Mouse (Mus musculus): Measurements from ENCODE around the gene Arhgef12.
"Not testable (repeated sequence)": the region's sequence is repeated elsewhere in the genome, so short reads cannot be mapped to it uniquely, and the experiment has no call there.

Arhgef12 gene

DNA sequence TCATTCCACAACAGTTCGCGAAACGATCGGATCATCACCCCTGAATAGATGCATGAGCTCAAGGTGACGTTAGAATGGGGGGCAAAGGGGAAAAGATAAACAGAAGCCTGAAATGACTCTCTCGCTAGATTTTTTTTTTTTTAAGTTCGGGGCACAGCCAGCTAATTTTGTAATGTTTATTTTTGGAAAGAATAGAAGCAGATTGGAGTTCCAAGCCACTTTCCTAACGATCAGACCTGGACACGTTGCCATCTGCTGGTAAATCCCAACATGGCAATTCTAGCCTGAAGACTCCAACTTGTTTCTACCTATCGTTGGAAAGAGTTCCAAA lies at the start of gene Arhgef12:
TSS of gene Arhgef12 (minus strand) at position 53 of the 331 bp plus-strand sequence.
- peak; percentile 74 to 83 for DNase-seq

DNA sequence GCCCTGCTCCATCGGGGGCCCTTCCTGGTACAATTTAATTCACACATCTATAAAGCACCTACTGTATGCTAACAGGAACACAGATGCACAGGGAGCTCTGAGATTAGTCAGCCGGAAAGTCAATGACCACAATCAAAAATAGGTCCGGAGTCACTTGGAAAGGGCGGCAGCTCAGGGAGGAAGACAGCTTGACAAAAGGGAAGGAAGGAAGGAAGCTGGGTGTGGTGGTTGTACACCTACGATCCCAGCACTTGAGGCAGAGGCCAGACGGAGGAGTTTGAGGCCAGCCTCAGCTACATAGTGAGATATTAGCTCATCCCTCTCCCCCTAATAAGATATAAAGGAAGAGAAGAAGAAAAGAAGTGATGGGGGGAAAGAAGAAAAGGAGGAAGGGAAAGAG lies 48.9 kb upstream of the Arhgef12 start:
- DNase-seq: no peak

DNA sequence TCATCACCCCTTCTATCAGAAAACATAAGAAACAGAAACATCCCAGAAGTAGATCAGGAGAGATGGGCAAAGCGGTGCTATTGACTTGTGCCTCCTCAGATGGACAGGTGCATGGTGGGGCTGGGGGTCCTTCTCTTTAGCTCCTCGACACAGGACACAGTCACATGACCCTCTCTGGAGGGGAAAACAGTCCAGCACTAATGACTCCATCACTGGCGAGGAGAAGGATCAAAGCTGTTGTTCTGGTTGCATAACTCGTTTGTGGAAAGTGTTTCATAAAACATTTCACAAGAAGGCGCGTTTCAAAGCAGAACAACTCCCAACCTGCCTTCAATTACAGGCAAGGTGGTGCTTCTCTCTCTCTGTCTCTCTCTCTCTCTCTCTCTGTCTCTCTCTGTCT lies 44.7 kb upstream of the Arhgef12 start:
- peak in 1 of 2 experiments; percentile 28 for DNase-seq

DNA sequence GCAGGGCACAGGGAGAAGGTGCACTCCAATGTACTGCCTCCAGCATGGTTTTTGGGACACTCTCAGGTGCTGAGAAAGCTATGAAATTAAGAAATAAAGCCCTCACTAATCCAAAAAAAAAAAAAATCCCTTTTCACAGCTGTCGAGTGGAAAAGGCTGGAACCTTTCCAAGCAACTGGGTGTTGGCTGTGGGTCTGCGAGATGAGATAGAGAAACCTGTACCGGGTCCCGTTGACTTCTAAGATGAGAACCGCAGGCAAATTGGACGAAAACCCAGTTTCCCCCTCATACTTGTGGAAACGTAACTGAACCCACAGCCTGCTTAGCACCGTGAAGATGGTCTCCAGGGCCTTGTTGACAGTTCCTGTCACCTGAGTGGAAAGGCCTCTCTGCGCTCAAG lies 43.9 kb upstream of the Arhgef12 start:
- no peak for DNase-seq

DNA sequence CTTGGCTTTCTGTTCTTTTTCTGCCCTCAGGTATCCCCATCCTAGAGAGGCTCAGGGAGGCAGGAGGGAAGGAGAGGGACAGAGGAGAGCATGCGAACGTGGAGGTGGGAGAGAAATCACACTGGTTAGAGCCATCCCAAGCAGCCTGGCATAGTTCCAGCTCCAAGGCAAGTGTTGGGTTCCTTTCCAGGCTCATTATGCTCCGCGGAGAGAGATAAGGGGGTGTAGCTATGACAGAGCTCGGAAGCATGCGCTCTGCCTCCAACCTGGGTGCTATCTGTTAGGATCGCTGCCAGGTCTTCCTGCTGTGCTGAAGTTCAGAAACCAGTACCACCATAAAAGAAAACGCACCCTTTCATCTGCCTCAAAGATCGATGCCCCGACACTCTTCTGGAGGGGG lies 43.0 kb upstream of the Arhgef12 start:
- DNase-seq: peak in 1 of 2 experiments; percentile 19

DNA sequence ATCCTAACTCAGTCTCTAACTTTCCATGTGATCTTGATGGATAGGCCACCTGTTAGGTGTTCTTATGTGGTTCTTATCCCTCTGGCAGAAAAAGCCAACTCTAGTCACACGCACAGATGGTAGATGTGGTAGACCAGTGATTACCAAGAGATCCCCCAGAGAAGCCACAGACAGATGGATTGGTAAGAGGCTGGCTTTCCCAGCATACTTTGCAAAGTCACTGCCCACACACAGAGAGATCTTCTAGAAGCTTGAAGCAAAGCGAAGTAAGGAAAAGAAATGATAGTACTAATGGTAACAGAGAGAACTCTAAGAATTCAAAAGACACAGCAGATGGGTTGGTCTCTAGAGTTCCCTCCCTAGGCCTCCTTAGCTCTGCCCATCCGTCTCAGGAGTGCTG lies 42.5 kb upstream of the Arhgef12 start:
- DNase-seq: no peak

DNA sequence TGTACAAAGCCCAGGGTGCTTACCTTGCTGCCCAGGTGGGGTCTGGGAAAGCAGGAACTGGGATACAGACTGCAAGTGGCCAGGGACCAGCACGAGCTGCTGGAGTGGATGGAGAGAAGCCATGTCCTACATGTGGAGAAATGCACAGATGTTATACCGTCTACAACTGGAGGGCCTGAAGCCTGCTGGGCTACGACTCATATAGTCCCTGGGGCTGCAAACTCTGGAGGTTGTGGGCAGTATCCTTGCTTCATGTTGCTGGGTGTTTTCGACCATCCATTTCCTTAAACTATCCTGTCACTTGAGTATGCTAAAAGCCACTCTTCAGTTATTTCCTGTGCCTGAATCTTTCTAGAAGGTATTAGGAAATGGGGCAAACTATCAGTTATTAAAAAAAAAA lies 38.2 kb upstream of the Arhgef12 start:
- DNase-seq: no peak

DNA sequence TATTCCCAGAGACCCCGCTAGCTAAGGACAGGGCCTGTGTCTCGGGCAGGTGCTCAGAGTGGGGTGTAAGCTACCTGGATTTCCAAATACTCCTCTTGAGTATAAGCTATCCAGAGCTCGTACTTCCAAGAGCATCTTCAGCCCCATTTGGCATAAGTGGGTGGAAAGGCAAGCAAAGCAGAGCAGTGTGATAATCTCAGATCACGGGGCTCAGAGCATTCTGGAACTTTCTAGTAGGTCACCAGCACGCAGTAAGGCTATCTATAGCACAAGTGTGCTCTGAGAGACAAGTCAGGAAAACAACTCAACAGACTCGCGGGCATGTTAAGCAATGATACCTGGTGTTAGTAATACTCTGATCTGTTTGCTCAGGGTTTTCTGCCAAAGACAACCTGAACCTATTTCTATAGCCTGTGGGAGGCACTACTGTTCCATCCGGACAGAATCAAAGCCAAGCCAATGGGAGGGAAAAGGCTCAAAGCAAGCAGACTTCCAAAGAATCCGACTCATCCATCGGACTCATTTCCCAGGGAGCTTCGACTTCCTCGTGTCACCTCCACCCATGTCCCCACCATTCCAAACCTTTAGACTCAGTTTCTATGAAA lies 37.3 kb upstream of the Arhgef12 start:
- no peak for DNase-seq

DNA sequence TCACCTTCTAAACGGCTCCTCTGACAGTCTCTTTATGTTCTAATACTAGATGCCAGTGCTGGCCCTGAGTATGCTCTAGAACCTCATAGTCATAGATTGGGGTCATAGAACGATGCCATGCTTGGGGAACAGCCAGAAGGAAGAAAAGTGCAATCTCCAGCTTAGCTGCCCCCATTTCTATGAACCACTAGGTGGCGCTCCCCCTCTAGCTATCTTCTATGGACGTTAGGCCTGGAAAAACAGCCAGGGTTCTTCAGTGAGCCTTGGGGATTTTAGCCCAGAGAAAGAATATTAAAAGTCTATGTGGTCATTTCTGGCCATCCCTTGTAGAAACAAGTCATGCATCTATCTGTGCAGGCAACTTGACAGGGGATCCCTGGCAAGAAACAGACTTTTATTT lies 34.8 kb upstream of the Arhgef12 start:
- peak; percentile 42 to 62 for DNase-seq

DNA sequence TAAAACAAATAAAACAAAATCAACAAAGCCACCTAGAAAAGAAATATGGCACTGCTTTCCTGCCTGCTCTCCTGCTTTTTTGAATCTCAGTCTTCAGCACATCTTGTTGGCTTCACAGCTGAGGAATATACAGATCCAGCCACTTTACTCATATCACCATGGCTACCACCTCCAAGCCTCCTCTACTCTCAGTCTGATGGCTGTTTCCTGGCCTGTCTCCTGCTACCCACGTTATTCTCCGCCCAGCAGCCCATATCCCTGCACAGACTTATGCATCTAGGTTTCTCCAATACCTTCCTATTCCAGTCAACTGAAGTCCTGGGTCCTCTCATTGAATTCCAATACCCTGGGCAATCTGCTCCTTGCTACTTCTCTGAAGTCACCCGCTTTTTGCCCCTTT lies 26.5 kb upstream of the Arhgef12 start:
- no peak for DNase-seq

DNA sequence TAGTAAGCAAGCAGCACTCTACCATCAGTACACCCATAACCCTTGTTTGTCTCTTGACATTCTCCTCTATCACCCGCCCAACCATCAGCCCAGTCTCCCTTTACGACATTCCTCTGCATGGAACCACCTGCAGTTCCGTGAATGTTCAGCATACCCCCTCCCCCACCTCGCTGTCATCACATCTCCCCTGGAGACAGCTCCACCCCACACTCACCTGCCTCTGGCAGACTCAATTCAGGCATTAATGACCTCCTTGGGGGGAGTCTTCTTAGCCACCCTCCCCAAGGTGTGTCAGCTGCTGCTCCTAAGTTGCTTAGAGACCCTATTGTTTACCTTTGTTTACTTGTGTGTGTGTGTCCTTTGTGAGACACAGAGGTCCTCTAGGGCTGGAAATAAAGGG lies 25.3 kb upstream of the Arhgef12 start:
- no peak for DNase-seq

DNA sequence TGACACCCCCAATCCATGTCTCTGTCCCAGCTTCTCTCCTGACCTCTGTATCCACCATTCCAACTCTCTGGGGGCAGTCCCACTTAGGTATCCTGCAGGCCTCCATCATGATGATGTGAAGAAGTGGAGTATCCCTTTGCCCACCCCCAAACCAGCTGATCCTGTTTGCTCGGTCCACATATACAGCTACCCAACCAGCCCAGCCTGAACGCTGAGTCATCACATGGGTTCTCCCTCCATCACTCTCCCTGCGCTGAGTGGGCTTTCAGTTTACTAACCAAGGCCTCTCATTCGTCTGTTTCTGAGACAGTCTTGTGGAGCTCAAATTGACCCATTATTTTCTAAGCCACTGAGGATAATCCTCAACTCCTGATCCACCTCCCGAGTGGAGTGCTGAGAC lies 24.9 kb upstream of the Arhgef12 start:
- no peak for DNase-seq

DNA sequence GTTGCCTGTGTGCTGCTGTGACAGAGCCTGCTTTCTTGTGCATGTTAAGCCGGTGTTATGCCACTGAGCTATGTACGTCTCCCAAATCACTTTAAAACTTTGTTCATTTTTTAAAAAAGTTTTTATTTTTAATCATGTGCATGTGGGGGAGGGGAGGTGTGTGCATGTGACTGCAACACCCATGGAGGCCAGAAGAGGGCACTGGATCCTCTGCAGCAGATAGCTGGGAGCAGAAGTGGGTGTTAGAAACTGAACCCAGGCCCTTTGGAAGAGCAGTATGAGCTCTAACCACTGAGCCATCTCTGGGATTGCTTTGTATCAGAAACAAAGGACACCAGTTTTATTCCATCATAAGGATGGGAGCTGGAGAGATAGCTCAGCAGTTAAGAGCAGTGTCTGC lies 23.6 kb upstream of the Arhgef12 start:
- DNase-seq: no peak

DNA sequence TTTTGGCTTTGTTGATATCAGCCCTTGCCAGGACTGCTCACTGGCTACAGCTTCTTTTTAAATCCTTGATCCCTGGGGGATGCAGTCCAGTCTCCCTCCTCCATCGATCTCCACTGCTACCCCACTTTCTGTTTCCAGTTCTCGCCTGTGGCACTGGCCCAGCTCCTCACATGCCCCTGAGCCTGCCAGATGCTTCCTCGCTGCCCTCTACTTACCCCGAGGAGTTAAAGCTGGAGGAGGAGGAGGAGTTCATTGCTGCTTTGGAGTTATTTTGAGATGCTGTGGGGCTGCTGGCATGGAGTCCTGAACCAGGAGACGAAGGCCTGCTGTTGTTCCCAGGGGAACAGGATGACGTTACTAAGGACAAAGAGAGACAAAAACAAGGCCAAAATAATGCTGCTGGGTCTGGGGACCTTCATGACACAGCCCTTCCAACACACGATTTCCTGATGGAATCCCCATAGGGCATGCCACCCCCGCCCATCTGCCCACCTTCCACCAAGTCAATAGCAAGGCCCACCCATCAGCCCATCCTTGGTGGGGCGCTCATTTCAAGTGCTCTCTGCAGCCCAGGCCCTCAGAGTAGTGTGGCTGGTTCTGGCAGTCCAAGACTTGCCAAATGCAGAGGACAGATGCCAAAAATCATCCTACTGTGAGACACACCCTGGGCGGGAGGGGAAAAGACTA lies 20.2 kb upstream of the Arhgef12 start:
- DNase-seq: peak; percentile 48 to 57

DNA sequence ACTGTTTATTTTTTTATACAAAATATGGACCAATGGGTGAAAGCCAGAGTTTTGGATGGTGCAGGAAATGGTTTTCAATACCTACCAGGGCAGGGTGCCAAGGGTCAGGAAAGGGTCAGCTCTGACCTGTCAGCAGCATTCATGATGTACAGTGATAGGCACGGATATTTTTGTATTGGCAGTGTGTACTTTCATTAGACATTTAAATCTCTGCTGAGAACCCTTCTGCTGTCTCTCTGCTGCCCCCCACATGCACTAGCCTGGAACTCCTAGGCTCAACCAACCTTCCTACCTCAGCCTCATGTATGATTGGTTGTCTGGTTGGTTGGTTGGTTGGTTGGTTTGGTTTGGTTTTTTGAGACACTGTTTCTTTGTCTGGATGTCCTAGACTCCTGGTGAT lies 15.3 kb upstream of the Arhgef12 start:
- DNase-seq: no peak

DNA sequence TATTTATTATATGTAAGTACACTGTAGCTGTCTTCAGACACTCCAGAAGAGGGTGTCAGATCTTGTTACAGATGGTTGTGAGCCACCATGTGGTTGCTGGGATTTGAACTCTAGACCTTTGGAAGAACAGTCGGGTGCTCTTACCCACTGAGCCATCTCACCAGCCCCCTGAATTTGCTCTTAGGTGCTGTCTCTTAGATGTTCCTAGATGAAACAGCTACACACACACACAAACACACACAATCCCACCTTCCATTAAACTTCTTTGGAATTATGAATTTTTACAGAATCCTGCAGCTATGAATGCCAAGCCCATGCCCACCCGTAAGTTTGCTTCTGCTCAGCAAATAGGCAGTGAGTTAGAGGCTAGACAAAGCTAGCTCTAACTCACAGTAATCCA lies 14.9 kb upstream of the Arhgef12 start:
- DNase-seq: not testable (repeated sequence)

DNA sequence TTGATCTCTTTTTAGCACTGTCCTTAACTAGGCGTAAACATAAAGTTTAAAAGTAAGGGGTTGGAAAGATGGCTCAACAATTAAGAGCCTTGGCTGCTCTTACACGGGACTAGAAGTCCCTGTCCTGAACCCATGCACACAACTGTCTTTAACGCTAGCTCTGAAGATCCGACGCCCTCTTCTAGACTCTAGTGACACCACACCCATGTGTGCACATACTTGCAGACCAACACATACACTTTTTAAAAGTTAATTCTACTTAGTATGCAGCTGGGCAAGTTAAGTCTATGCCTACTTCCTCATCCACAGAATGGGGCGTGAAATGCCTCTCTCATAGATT lies 9.9 kb upstream of the Arhgef12 start:
- no peak for DNase-seq

DNA sequence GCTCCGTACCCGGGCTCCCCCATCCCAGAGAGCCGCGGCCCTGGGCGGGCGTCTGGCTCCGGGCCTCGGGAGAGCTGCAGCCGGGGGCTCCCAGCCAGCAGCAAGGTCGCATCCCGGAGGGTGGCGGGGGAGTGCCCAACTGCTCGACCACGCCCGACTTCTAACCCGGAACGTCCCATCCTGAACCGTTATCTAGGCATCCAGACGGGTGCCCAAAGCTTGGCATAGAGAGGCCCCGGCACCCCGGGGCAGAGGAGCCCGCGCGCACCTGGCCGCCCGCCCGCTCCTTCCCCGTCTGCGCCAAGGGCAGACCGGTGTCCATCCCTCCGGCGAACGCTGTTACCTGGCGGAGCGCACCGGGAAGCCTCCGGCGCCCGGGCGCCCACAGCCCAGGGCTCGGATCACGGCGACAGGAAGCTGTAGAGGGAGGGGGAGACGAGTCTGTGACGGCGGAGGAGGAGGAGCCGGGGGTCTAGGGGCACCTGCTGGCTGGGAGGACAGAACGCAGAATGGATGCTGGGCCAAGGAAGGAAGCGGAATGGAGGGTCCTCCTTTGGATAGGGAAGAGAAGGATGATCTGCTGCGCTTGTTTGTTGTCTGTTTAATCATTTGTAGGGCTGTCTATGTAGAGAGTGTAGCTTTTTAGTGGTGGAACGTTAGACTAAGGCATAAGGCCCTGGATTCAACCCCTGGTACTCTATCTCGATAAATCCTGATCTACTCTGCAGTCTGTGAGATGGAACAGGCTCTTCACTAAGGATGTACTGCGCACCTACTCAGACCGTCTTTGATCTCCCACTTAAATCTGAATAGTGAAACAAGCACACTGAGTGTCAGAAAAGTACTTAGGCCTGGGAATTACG lies 9.3 kb upstream of the Arhgef12 start, which contains the start of gene Tmem136:
TSS of gene Tmem136 (minus strand) at position 437 of the 863 bp plus-strand sequence.
- peak; percentile 34 to 65 for DNase-seq

DNA sequence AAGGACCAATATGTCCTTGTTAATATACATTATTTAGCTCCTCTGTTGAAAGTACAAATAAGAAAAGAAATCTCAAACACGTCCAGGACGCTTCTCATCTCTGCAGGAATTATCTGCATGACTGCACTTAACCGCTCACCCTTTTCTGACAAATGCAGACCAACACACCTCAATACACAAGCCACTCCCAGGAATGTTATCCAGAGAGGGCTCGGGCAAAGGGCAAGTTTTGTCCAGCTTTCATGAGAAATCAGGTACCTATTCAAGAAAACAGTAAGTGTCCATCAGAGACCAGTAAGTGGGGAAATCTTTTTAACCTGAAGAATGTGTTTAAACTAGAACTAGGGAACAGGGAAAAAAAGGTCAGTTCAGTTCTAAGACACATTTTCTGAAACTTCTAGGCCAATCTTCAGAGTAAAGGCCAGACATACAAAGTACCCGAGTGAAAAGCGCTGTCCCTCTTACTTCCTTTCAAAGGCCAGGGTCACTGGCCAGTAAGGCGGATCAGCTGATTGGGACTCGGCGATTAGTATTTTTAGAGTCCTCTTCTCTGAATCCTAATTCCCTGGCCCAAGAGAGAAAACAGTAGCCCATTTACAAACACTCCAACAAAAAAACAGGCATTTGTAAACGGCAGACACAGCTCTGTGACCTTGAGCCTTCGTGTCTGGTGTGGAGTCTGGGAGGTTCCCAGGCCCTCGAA lies 8.5 kb upstream of the Arhgef12 start:
- no peak for DNase-seq

DNA sequence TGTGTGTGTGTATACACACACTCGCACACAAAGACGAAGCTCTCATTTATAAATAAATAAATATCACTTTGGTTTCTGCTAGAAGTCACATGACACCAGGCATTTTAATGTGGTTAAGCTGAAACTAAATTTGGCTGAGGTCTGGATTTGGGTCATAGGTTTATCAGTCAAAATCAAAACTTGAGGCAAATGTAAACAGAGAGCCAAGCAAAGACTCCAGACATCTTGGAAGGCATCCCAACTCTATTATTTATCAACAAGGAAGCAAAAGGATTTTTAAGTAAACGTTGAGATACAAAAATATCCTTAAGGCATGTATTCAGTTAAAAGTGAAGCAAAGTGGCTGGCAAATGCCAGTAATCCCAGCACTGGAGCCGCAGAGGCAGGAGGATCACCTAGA lies 7.8 kb upstream of the Arhgef12 start:
- no peak for DNase-seq

DNA sequence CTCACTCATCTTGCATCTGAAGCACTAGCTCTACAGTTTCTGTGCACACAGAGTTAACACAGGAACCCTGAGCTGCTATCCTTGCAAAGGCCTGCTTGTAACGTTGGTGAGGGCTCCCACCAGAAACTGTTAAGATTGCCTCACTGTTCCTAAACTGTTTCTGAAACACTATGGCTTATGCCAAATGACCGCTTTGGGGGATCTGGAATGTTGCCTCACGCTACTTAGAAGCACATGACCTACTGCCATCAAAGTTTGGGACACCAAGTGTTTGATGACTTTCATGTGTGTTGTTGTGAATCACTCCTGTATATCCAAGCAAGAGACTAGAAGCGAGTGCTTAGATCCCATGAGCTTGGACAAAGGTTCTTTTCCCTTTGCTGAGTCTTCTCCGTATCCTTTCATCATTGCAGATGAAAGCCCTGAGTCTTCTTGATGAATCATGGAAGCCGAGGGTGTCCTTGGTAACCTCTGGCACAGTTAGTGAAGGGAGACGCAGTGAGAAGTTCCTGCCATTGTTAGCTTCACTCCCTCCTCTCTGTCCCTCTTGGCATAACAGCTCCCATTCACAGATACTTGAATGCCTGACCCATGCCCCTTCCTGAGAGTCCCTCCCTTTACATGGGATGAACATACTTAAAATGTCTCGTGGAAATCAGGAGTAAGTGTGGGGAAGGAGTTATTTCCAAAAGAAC lies 3.4 kb upstream of the Arhgef12 start:
- no peak for DNase-seq

DNA sequence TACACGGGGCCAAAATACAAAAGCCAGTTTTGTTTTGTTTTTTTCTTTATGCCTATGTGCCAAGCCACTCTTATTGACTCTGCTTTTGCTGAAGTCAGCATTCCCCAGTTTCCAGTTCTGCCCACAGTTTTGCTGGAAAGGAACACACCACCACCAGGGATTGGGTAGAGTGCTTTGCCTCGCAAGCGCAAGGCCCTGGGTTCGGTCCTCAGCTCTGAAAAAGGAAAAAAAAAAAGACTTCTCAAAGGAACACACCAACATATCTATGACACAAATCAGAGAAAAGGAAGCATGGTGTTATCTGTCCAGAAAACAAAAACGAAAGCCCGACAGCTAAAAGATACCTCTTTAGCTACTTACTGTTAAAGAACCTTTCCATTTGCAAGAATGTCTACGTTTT lies 2.1 kb upstream of the Arhgef12 start:
- no peak for DNase-seq

DNA sequence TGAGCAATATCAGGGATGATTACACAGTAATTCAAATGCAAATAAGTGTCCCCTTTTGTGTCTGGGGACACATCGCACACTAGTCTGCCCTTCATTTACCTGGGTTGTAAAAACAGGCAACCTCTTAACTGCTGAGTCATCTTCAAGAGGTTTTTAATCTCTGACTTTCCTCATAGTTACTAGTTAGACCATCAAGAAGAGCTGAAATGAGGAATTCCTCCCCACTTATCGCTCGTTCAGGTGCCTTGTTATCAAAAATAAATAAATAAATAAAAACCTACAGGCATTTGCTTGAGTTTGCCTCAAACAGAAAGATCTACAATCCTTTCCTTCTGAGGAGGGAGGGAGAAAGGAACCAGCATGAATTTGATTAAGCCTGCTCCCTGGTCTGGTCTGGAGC lies 1.7 kb upstream of the Arhgef12 start:
- DNase-seq: no peak
